In genomic region chr12:71136130-71136973, GRCm38 (mm10) we compare ENCODE assay signal across 8 mouse cellular contexts. TPM values are rescaled to one million over a fixed set of nuclear protein-coding genes. Genes with fewer than 3 reads are reported as not detected.
A peak's percentile ranks its signal among the peaks of the same experiment; 100 is the strongest.
DNase-seq lines count a peak whose midpoint lies in the region; ATAC-seq lines count a peak whose summit lies in the region.

TSS of gene Timm9 (minus strand) at chr12:71136684.
TSS of gene 2700049A03Rik (plus strand) at chr12:71136848.

- peaks cover 8% of the 10 kb centered on the region for H3K4me1 ChIP-seq in intestine, embryonic 14.5 days (replicated peaks; ENCODE audit: control insufficient read depth, insufficient read depth, low read length)

- DNase-seq in adrenal gland, adult 18-20 months (ENCODE audit: low spot score in 2 of 2) = peak; percentile 74 to 76
- DNase-seq in embryo, embryonic 11 days = peak; percentile 90
- DNase-seq in gastrocnemius, postnatal 14 days = peak; percentile 72
- DNase-seq in intestine, embryonic 14.5 days (ENCODE audit: low spot score) = peak; percentile 89
- DNase-seq in left cerebral cortex, postnatal 10 days (ENCODE audit: extremely low spot score in 1 of 2, low spot score in 2 of 2) = peak; percentile 73 to 82
- DNase-seq in right cerebral cortex, postnatal 14 days = peak; percentile 69
- DNase-seq in yolk sac, embryonic 10.5 days (ENCODE audit: low spot score) = peak; percentile 89

- peak within 1 kb of the TSS; percentile 77 for H3K9ac ChIP-seq in intestine, embryonic 14.5 days (ENCODE audit: low read length)

- intact Hi-C loops in gastrocnemius, postnatal 14 days (cut with DNase I; ENCODE audit: low total_unique reads) = no loop called here
- intact Hi-C loops in left cerebral cortex, postnatal 10 days (cut with DNase I) = no loop called here

- peak within 1 kb of the TSS; percentile 78 for H3K27ac ChIP-seq in intestine, embryonic 14.5 days (ENCODE audit: low read depth)

- WGBS in intestine, embryonic 14.5 days = under 1% methylated on average over 52 of the region's 52 CpGs

- H3K27me3 ChIP-seq in intestine, embryonic 14.5 days (replicated peaks; ENCODE audit: control insufficient read depth, insufficient read depth, low read length) = no peaks in the 10 kb centered on the region

- no peaks in the 10 kb centered on the region for H3K9me3 ChIP-seq in intestine, embryonic 14.5 days (ENCODE audit: control insufficient read depth, low read length)

- H3K4me3 ChIP-seq in intestine, embryonic 14.5 days (ENCODE audit: low read depth, low read length) = peak within 1 kb of the TSS; percentile 93

- peak within 1 kb of the TSS; percentile 86 for H3K4me2 ChIP-seq in intestine, embryonic 14.5 days (ENCODE audit: low read length)

- H3K36me3 ChIP-seq in intestine, embryonic 14.5 days (ENCODE audit: control insufficient read depth, insufficient read depth, low read length) = peaks cover 38% of the 10 kb centered on the region

- peak; percentile 94 for ATAC-seq in intestine, embryonic 14.5 days (replicated peaks; ENCODE audit: low FRiP score, low TSS enrichment, low read depth)
- ATAC-seq in megakaryocyte progenitor cell, adult 5-6 weeks (replicated peaks; ENCODE audit: poor library complexity) = peak; percentile 82

RNA-seq across cellular contexts. Expression of gene Timm9, which starts in this region (rescaled TPM):
- total RNA-seq in adrenal gland, adult 18-20 months (2021) = 10 to 100 TPM; 60.0 to 64.2 TPM
- total RNA-seq in gastrocnemius, postnatal 14 days (2021) = 10 to 100 TPM; 22.4 to 30.0 TPM
- polyA plus RNA-seq in intestine, embryonic 14.5 days (2014; fragmentation: Nextera tagmentation; extraction: Ambion mirVana) = 99.8 and 108 TPM in 2 replicates
- total RNA-seq in left cerebral cortex, postnatal 10 days (2021) = 10 to 100 TPM; 64.8 to 74.0 TPM
- 97.0 and 102 TPM in 2 replicates for total RNA-seq in megakaryocyte progenitor cell, adult 5-6 weeks (2015)
- 60.6 and 76.3 TPM in 2 replicates for total RNA-seq in megakaryocyte progenitor cell, adult 5-6 weeks (2017)

RNA-seq across cellular contexts. Expression of gene 2700049A03Rik, which starts in this region (rescaled TPM):
- total RNA-seq in adrenal gland, adult 18-20 months (2021) = 1 to 10 TPM; 5.1 to 7.3 TPM
- total RNA-seq in gastrocnemius, postnatal 14 days (2021) = 1 to 10 TPM; 2.6 to 2.8 TPM
- 13.2 and 15.6 TPM in 2 replicates for polyA plus RNA-seq in intestine, embryonic 14.5 days (2014; fragmentation: Nextera tagmentation; extraction: Ambion mirVana)
- total RNA-seq in left cerebral cortex, postnatal 10 days (2021) = 1 to 10 TPM; 5.7 to 6.6 TPM
- total RNA-seq in megakaryocyte progenitor cell, adult 5-6 weeks (2015) = 19.4 and 20.3 TPM in 2 replicates
- total RNA-seq in megakaryocyte progenitor cell, adult 5-6 weeks (2017) = 10.9 and 16.3 TPM in 2 replicates

Comparison
In these comparisons a context has a peak if more than half of its experiments do, and no peak if none do; other contexts are left out.
1. Peak in every context shown above with its lines: DNase-seq, ATAC-seq, H3K4me3 ChIP-seq and H3K27ac ChIP-seq.